Mouse (Mus musculus) megakaryocyte-erythroid progenitor cell, adult 5 weeks (primary cell): Measurements from ENCODE around the gene Tgm3. TPM values are rescaled to one million over a fixed set of nuclear protein-coding genes. Genes with fewer than 3 reads are reported as not detected.

Experiments
- polyA plus RNA-seq: library from polyadenylated mRNA; stranded (reverse); fragments of >175 nt; gene quantifications from 2 replicates; pipeline ENCODE4 v1.2.3, GENCODE M21; 2012

Tgm3 gene
- 0.01 and 0.20 TPM in 2 replicates for polyA plus RNA-seq

GRCm38 (mm10) chr2:130012026-130012425 lies at the start of gene Tgm3:
Gene Tgm3, plus strand, starts transcription at chr2:130012349.

Other genes starting within 250 kb of the Tgm3 start
- gene Stk35, start 211.8 kb upstream of the Tgm3 start, polyA plus RNA-seq: 11.2 and 16.8 TPM in 2 replicates
- gene Tgm6, start 100.1 kb downstream of the Tgm3 start, polyA plus RNA-seq: not detected in 2 replicates
- gene Snrpb, start 167.1 kb downstream of the Tgm3 start, polyA plus RNA-seq: 668 and 714 TPM in 2 replicates
- gene Tmc2, start 182.8 kb downstream of the Tgm3 start, polyA plus RNA-seq: not detected in 2 replicates